Mouse (Mus musculus) ES-Bruce4 (cell line): ENCODE measurements around the gene Wdr70. TPM values are rescaled to one million over a fixed set of nuclear protein-coding genes. Genes with fewer than 3 reads are reported as not detected.
A peak's percentile ranks its signal among the peaks of the same experiment; 100 is the strongest.
"Not testable (repeated sequence)": the region's sequence is repeated elsewhere in the genome, so short reads cannot be mapped to it uniquely, and the experiment has no call there.

Experiments used
- H3K27ac ChIP-seq: 2 replicates; pipeline ENCODE4 v1.5.1; 2012; ENCODE audit warnings: low read length, inconsistent platforms; ENCODE audit not compliant: insufficient read depth
- H3K27me3 ChIP-seq: 2 replicates; pipeline ENCODE4 v1.6.1; 2012; ENCODE audit warnings: mild to moderate bottlenecking, low read length, inconsistent platforms; ENCODE audit not compliant: control insufficient read depth, poor library complexity, insufficient read depth, severe bottlenecking
- H3K36me3 ChIP-seq: 2 replicates; pipeline ENCODE4 v1.6.1; 2012; ENCODE audit warnings: inconsistent platforms, mild to moderate bottlenecking, low read length, moderate library complexity; ENCODE audit not compliant: control insufficient read depth, poor library complexity, insufficient read depth, severe bottlenecking
- H3K4me1 ChIP-seq: one replicate; pipeline ENCODE4 v1.8.1; 2011; ENCODE audit warnings: low read length; ENCODE audit not compliant: control insufficient read depth, insufficient read depth
- H3K4me3 ChIP-seq: 2 replicates; pipeline ENCODE4 v1.5.1; 2011; ENCODE audit warnings: low read depth, mild to moderate bottlenecking, low read length
- H3K9ac ChIP-seq: 2 replicates; pipeline ENCODE4 v1.6.1; 2012; ENCODE audit warnings: low read depth, mild to moderate bottlenecking, inconsistent platforms; ENCODE audit not compliant: poor library complexity, severe bottlenecking
- H3K9me3 ChIP-seq: replicated peaks from 2 replicates; pipeline ENCODE4 v1.6.1; 2012; ENCODE audit warnings: mild to moderate bottlenecking, low read length, inconsistent platforms; ENCODE audit not compliant: control insufficient read depth, poor library complexity, insufficient read depth, severe bottlenecking
- CTCF ChIP-seq: IDR thresholded peaks from one replicate; pipeline ENCODE4 v1.8.1; 2011; ENCODE audit warnings: low read depth, low read length
- EP300 ChIP-seq: IDR thresholded peaks from 2 replicates; pipeline ENCODE4 v1.6.1; 2011; ENCODE audit warnings: low read depth, low read length; ENCODE audit not compliant: insufficient read depth
- POLR2A ChIP-seq: IDR thresholded peaks from one replicate; pipeline ENCODE4 v1.8.1; 2011; ENCODE audit warnings: low read length; ENCODE audit not compliant: insufficient read depth
- polyA plus RNA-seq: library from polyadenylated mRNA; stranded (reverse); fragments of >200 nt; gene quantifications from 2 replicates; pipeline ENCODE4 v1.2.4, GENCODE M21; 2011; ENCODE audit warnings: low read depth; ENCODE audit not compliant: missing spikeins, insufficient read depth, insufficient read length

Gene Wdr70
- polyA plus RNA-seq, 1 experiment: 65.5 TPM

- no peak for TF ChIP-seq EP300
- TF ChIP-seq POLR2A: no peak
- TF ChIP-seq CTCF: no peak
- no peak overlapping the region for H3K4me3 ChIP-seq
- peaks cover 2% of the 10 kb centered on the region for H3K4me1 ChIP-seq
- H3K9me3 ChIP-seq: no peaks in the 10 kb centered on the region
- H3K9ac ChIP-seq: no peak overlapping the region
- no peak overlapping the region for H3K27ac ChIP-seq
- H3K36me3 ChIP-seq: peaks cover 10% of the 10 kb centered on the region
- H3K27me3 ChIP-seq: no peaks in the 10 kb centered on the region
Measured at GRCm38 (mm10) chr15:8088715-8089114, 10.3 kb downstream of the Wdr70 start.

- H3K27ac ChIP-seq: peak overlapping the region; percentile 47; the same call in 1 of the 2 replicates
- no peaks in the 10 kb centered on the region for H3K9me3 ChIP-seq
- no peaks in the 10 kb centered on the region for H3K27me3 ChIP-seq
- H3K4me3 ChIP-seq: no peak overlapping the region
- TF ChIP-seq CTCF (no peak), POLR2A (no peak), EP300 (no peak)
- H3K9ac ChIP-seq: no peak overlapping the region
- peaks cover 2% of the 10 kb centered on the region for H3K4me1 ChIP-seq
- H3K36me3 ChIP-seq: peaks cover 4% of the 10 kb centered on the region; the same call in 1 of the 2 replicates
Measured at GRCm38 (mm10) chr15:8087293-8087692, 11.7 kb downstream of the Wdr70 start.

GRCm38 (mm10) chr15:8082139-8082538 is 16.9 kb downstream of the Wdr70 start:
- no peaks in the 10 kb centered on the region for H3K9me3 ChIP-seq
- H3K27me3 ChIP-seq: no peaks in the 10 kb centered on the region
- no peaks in the 10 kb centered on the region for H3K4me1 ChIP-seq
- no peak for TF ChIP-seq CTCF
- TF ChIP-seq POLR2A: no peak
- no peak for TF ChIP-seq EP300
- no peak overlapping the region for H3K9ac ChIP-seq
- H3K27ac ChIP-seq: no peak overlapping the region
- H3K4me3 ChIP-seq: no peak overlapping the region
- H3K36me3 ChIP-seq: peaks cover 27% of the 10 kb centered on the region

- not testable (repeated sequence) for H3K9ac ChIP-seq, H3K4me1 ChIP-seq, H3K9me3 ChIP-seq, H3K4me3 ChIP-seq, H3K27me3 ChIP-seq, H3K27ac ChIP-seq
- peaks cover 11% of the 10 kb centered on the region for H3K36me3 ChIP-seq
Measured at GRCm38 (mm10) chr15:8073159-8073558, 25.9 kb downstream of the Wdr70 start.

- Histone ChIP-seq H3K4me3 (no peak overlapping the region), H3K27me3 (no peaks in the 10 kb centered on the region), H3K36me3 (no peaks in the 10 kb centered on the region; the same call in 1 of the 2 replicates), H3K4me1 (no peaks in the 10 kb centered on the region), H3K9me3 (no peaks in the 10 kb centered on the region), H3K9ac (no peak overlapping the region), H3K27ac (no peak overlapping the region)
- no peak for TF ChIP-seq EP300
- TF ChIP-seq CTCF: no peak
- no peak for TF ChIP-seq POLR2A
Measured at GRCm38 (mm10) chr15:8065221-8065620, 33.8 kb downstream of the Wdr70 start.

- Histone ChIP-seq H3K27me3 (no peaks in the 10 kb centered on the region), H3K9ac (no peak overlapping the region), H3K9me3 (no peaks in the 10 kb centered on the region), H3K4me3 (no peak overlapping the region), H3K36me3 (no peaks in the 10 kb centered on the region), H3K4me1 (no peaks in the 10 kb centered on the region), H3K27ac (no peak overlapping the region)
- no peak for TF ChIP-seq CTCF
- no peak for TF ChIP-seq POLR2A
- no peak for TF ChIP-seq EP300
Measured at GRCm38 (mm10) chr15:8051177-8051576, 47.8 kb downstream of the Wdr70 start.
